Mouse (Mus musculus): ENCODE data around the gene Spata6. TPM values are rescaled to one million over a fixed set of nuclear protein-coding genes. Genes with fewer than 3 reads are reported as not detected.

The Spata6 gene
- total RNA-seq, 2 experiments from 2014 or later: 6.8 to 7.9 TPM

DNA sequence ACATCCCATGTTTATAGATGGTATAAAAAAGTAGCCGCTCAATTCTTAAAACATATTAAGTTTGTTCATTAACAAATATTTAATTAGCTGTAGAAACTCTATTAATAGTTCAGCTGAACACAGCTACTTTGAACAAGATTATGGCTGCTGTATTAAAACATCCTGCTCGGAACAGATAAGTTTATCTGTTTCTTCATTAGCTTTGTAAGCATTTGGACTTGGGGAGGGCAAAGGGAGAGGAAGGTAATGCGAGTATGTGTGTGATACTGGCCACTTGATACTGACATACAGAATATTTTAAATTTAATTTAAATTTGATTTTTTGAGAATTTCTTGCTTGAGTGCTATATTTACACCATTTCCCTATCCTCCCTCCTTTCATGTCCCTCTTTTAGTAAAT, 80.1 kb downstream of the Spata6 start:
- intact Hi-C loops (cut with DNase I; ENCODE audit: low total_unique reads): no loop called here
- no peak for DNase-seq

DNA sequence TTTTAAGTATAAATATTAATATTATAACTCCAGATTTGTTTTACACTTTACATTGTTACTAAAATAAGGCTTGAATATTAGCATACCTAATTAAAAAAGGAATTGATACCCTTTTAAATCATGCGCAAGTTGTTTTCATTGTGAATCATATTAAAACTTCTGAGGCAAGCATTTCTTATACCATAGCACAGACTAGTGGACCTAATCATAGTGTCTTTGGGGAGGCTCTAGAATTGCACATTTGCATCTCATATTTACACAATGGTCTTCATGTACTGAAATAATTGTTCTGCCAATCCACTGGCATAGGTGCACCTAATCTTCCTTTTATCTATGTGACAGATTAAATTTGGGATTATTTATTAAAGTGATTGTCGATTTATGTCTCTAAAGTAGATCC, 83.4 kb downstream of the Spata6 start:
- no peak for DNase-seq
- intact Hi-C loops (cut with DNase I; ENCODE audit: low total_unique reads): no loop called here

DNA sequence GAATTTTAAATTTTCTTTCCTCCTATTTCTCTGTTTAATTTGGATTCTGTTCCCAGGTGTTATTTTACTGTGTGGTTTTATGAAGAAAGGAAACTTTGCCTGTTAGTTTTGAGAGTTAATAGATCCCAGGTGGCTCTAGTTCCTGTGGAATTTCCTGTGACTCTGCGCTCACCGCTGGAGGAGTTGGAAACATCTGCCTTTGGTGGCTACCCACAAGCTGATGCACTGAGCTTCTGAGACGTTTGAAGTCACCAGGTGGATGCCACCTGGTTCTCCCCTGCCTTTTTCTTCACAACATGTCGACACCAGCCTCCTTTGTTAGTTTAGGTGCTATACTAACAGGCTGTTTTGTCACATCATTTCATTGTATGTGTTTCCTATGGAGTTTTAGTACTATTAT, 97.7 kb downstream of the Spata6 start:
- intact Hi-C loops (cut with DNase I; ENCODE audit: low total_unique reads): no loop called here
- no peak for DNase-seq

DNA sequence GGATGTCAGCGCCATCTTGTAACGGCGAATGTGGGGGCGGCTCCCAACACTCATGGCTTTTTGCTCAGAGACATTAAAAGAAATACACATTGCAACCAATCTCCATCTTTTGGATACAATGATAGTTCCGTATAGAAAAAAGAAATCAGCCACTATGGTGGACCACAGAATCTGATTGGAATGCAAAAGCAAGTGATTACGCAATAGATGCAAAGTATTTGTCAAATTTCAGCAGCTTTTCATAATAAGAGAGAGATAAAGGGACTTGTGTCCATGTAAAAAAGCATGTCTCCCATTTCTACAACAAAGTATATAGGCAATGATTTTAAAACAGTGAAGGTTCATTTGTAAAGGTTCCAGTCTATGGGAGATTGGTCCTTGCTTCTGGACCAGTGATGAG, 119.1 kb downstream of the Spata6 start:
- no peak for DNase-seq
- intact Hi-C loops (cut with DNase I; ENCODE audit: low total_unique reads): no loop called here

DNA sequence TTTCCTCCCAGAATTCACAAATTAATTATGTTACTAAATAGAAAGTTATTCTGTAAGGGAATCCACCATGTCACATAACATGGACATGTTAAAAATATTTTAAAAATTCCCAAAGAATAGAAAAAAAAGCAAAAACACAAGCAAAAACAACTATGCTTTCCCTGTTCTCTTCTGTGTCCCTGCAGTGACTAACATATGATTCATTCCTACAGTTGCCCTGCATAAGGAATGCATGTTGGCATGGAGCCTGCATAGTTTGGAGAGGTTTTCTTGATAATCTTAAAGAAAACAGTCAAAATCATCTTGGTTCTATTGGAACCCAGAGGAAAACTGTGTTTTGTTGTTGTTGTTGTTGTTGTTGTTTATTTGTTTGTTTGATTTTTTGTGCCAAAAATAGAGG, 132.8 kb downstream of the Spata6 start:
- intact Hi-C loops (cut with DNase I; ENCODE audit: low total_unique reads): no loop called here
- no peak for DNase-seq

DNA sequence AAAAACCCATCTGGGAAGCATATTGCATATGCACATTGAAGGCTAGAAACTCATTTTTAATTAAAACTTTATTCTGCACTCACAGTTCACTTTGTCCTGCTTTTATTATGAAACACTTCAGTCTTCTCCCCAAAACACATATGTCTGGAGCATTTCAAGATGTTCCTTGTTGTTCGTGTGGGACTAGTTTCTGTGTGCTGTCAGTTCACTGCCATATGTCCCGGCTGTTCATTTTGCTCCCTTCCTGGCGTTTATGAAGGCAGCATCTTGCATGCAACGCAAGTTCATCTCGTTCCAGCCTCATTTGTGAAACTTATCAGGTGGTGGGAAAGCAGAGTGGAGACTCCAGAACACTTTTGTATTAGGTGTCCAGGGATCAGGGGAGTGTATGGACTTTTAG, 146.9 kb downstream of the Spata6 start:
- DNase-seq: no peak
- intact Hi-C loops (cut with DNase I; ENCODE audit: low total_unique reads): no loop called here

DNA sequence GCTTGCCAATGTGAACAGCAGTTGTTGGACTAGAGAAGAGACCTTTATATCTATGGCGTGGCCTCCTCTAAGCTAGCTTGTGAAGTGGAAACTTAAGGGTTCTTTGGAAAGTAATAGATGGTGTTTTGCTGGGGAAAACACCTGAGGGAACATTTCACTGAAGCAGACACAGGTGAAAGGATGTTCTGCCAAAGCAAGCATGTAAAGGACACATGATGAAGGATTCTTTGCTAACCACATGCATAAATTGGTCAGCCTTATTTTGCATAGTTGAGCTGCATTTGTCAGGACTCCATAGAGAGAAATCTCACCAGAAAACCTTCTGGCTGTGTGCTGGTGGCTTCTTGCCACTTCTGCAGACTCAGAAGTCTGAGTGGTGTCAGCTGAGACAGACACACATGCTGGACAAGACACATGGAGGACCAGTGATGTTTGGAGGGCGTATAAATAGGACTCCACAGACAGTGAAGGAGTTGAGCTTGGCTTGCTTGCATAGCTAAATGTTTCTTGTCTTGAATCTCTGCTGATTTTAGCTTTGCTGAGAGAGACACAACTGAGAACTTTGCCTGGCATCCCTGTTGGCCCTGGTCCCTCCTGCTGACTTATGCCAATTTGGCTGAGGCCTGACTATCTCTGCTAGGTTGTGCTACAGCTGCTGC, 148.1 kb downstream of the Spata6 start:
- intact Hi-C loops (cut with DNase I; ENCODE audit: low total_unique reads): no loop called here
- DNase-seq: no peak

Other genes starting within 250 kb of the Spata6 start
- not detected for gene Slc5a9, start 182.9 kb downstream of the Spata6 start, total RNA-seq (2021)
- not detected for gene Skint8, start 199.4 kb downstream of the Spata6 start, total RNA-seq (2021)